14 mouse cellular contexts compared by ENCODE assay signal in genomic region chr8:92772826-92773225, GRCm38 (mm10). TPM values are rescaled to one million over a fixed set of nuclear protein-coding genes. Genes with fewer than 3 reads are reported as not detected.
DNase-seq lines count a peak whose midpoint lies in the region; ATAC-seq lines count a peak whose summit lies in the region.
"Had no signal": no experiment of that assay in that cellular context is flagged by ENCODE, and none has a peak within 500 bp of the region (broad histone marks: within the 10 kb centered on the region; RNA-seq: fewer than 3 reads in every experiment).

No protein-coding gene starts in this region.

- H3K9ac ChIP-seq in heart, embryonic 15.5 days = no peak overlapping the region
- H3K9ac ChIP-seq: limb, embryonic 15.5 days; midbrain, embryonic 15.5 days had no signal

- H3K4me3 ChIP-seq in heart, embryonic 15.5 days = no peak overlapping the region
- H3K4me3 ChIP-seq: limb, embryonic 15.5 days; midbrain, embryonic 15.5 days had no signal

- no peak for DNase-seq in heart, postnatal 4 days
- DNase-seq in ES-CJ7 (ENCODE audit: low read depth, low spot score) = peak; percentile 26
- peak; percentile 18 for DNase-seq in NIH3T3 (ENCODE audit: low read depth)
- peak; percentile 31 for DNase-seq in forelimb bud, embryonic 11.5 days (ENCODE audit: low read depth, low spot score)
- DNase-seq in lung, postnatal 25 days (ENCODE audit: low spot score) = no peak
- DNase-seq in thymus, adult 18-20 months = no peak
- DNase-seq: cerebellum, postnatal 10 days; gastrocnemius, postnatal 36 days; layer of hippocampus, postnatal 36 days; lung, postnatal 14 days had no signal

- H3K27me3 ChIP-seq in heart, embryonic 15.5 days = peaks cover 15% of the 10 kb centered on the region; the same call in 1 of the 2 replicates
- H3K27me3 ChIP-seq: limb, embryonic 15.5 days; midbrain, embryonic 15.5 days had no signal

- H3K36me3 ChIP-seq in heart, embryonic 15.5 days = no peaks in the 10 kb centered on the region
- H3K36me3 ChIP-seq: limb, embryonic 15.5 days; midbrain, embryonic 15.5 days had no signal

- 0 out of 2 replicates have a peak, but pooled peaks cover 5% of the 10 kb centered on the region for H3K4me1 ChIP-seq in heart, embryonic 15.5 days (replicated peaks)
- H3K4me1 ChIP-seq: limb, embryonic 15.5 days; midbrain, embryonic 15.5 days had no signal

- ATAC-seq in heart, embryonic 15.5 days (replicated peaks; ENCODE audit: insufficient number of reproducible peaks, insufficient read depth, low FRiP score, low read depth) = no peak
- ATAC-seq: midbrain, embryonic 15.5 days had no signal

- no peak overlapping the region for H3K27ac ChIP-seq in heart, embryonic 15.5 days
- H3K27ac ChIP-seq: limb, embryonic 15.5 days; midbrain, embryonic 15.5 days had no signal

- peak overlapping the region; percentile 53 for H3K4me2 ChIP-seq in heart, embryonic 15.5 days
- H3K4me2 ChIP-seq: midbrain, embryonic 15.5 days had no signal

- 81% methylated on average over 10 of the region's 10 CpGs for WGBS in heart, embryonic 15.5 days

- no peaks in the 10 kb centered on the region for H3K9me3 ChIP-seq in heart, embryonic 15.5 days (replicated peaks)
- H3K9me3 ChIP-seq: limb, embryonic 15.5 days; midbrain, embryonic 15.5 days had no signal

RNA-seq across cellular contexts. Expression of gene Mmp2, which starts 54.3 kb away (rescaled TPM):
- polyA plus RNA-seq in heart, embryonic 15.5 days (2015; fragmentation: Nextera tagmentation; extraction: Ambion mirVana) = 112 and 153 TPM in 2 replicates
- 100 to 1,000 TPM; 140 to 153 TPM for total RNA-seq in heart, postnatal 4 days (2021)
- polyA plus RNA-seq: erythroblast, embryonic 14.5 days had no signal

Comparison
In these comparisons a context has a peak if more than half of its experiments do, and no peak if none do; other contexts are left out.
1. DNase-seq: peak in ES-CJ7 (single experiment), NIH3T3 (single experiment) and forelimb bud, embryonic 11.5 days (single experiment); none in heart, postnatal 4 days (single experiment), lung, postnatal 25 days (single experiment) and thymus, adult 18-20 months (0 of 2).